Mouse (Mus musculus): ENCODE data around the gene Taf8.

GRCm38 (mm10) chr17:47504228-47504627 lies 2.1 kb upstream of the Taf8 start:
- TF ChIP-seq CTCF (IDR thresholded peaks at IDR 0.05; ENCODE audit: low read depth) (no peak), EP300 (IDR thresholded peaks at IDR 0.05; ENCODE audit: low read depth) (no peak)

Data from liver, postnatal 0 days (tissue).